Mouse (Mus musculus) lung, postnatal 4 days (tissue): Measurements from ENCODE around the gene Nat8f4.
"Not testable (repeated sequence)": the region's sequence is repeated elsewhere in the genome, so short reads cannot be mapped to it uniquely, and the experiment has no call there.

ENCODE experiments used
- DNase-seq, 2 experiments: peaks; one replicate each; pipeline ENCODE4 v3.0.0; 2021

The Nat8f4 gene

DNA sequence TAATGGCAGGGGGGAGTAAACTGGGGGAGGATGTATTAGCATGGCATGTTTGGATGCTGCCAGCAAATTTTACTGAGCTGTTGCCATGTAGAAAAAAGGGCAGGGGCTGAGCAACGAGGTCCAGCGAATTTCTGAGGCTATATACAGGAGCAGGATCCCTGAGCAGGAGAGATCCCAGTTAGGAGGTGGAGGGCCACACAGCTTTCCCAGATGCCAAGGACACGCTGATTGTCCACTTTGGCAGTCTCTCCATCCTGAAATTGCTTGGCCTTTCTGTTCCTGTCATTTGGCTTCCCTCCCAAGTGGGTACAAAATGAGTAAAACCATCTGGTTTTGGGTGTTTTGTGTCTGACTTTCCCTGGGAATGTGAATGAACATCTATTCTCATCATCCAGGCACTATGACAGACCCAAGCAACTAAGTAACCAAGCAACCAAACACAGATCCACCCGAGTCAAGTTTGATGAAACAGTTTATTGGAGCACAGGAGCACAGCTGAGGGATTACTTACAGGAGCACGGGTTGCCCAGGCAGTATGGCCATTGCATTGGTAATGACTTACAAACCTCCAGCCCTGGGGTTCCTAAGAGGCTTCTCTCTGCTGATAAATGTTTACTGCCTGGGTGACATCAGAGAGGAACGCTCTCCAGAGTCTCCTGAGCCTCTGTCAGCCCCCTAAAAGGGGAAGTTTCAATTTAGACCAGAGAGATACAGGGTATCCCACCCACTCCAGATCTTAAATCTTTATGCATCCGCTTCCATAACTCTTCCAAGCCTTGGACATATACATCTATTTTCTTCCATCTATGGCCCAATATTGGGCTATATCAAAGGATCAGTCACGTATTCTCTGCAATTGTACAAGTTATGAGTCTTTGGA, 5.8 kb downstream of the Nat8f4 start:
- DNase-seq, result not testable (repeated sequence)

DNA sequence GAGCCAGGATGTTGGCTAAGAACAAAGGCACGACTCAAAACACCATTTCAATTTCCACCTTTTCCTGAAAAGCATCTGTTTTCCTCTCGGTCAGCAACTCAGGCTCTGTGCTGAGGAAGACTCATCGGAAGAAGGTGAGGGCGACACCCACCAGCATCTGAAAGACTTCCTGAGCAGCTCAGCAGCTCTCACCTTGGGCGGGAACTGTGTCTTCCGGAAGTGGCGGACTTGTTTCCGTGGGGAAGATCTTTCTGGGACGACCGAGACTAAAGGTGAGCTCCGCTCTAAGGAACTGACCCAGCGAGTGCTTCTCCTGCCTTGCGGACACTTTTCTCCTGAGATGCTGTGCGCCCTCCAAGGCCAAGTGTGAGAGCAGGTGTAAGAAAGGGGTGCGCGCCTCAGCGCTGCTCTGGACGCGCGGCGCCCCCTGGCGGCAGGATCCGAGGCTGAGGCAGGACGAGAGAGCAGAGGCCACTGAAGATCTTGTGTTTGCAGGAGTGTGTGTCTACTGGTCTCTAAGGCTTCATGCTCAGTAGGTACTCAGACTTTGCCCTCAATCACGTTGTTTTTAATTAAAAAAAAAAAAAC, 9.5 kb downstream of the Nat8f4 start:
- not testable (repeated sequence) for DNase-seq

- no peak for DNase-seq
Measured at GRCm38 (mm10) chr6:85888961-85889360, 15.7 kb downstream of the Nat8f4 start.

DNA sequence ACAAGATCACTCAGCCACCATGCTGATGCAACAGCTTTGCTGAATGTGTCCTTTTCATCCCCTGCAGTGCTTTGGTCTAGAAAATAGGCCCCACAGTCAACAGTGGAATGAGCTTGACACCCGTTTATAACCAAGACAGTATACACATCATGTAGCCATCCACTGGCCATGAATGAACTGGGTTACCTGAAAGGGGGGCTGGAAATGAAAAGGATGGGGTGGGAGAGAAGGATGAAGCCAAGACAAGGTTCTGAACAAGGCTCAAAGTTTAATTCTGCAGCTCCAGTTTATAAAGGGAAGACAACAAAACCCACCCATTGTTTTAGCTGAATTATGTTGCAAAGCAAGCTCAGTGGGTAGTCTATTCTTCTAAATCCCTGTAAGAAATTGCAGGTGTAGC, 20.4 kb downstream of the Nat8f4 start:
- DNase-seq, result no peak

DNA sequence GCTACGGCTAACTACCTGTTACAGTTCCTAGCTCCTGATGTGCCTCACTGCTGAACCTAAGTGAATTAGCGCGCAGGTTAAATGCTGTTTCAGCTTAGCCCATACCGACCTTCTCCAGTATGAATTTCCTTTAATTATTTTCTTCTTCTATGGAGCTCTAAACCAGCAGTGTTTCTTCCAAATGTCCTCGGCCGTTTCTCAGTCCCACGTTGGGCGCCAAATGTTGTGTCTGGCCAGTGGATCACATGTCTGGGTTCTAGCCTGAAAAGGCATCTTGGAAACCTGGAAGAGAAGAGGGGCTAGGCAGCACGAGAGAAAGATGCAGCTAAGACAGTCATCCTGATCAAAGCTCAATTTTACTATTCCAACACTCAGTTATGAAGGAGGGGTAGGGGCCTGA, 21.4 kb downstream of the Nat8f4 start:
- not testable (repeated sequence) for DNase-seq

GRCm38 (mm10) chr6:85869006-85869405, 35.7 kb downstream of the Nat8f4 start, which contains the start of gene Nat8f2:
Nat8f2 (minus strand) TSS chr6:85869158.
- not testable (repeated sequence) for DNase-seq

GRCm38 (mm10) chr6:85867726-85868690, 36.7 kb downstream of the Nat8f4 start:
- DNase-seq, result no peak

DNA sequence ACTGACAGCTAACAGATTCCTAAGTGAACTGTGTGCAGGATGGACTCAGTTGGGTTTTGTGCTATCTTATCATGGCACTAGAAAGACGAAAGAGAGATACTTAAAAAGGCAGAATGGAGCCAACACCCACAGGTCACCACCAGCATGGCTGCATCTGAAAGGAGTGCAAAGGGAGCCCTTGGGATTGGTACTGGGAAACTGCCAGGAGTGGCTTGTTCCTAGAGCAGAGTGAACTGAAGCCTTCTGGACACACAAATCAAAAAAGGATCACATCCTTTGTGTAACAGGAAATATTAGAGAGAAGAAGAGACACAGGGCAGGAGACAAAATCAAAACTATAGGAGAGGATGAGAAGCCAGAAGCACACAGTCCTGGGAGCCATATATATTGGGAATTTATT, 37.7 kb downstream of the Nat8f4 start:
- DNase-seq, result not testable (repeated sequence)

DNA sequence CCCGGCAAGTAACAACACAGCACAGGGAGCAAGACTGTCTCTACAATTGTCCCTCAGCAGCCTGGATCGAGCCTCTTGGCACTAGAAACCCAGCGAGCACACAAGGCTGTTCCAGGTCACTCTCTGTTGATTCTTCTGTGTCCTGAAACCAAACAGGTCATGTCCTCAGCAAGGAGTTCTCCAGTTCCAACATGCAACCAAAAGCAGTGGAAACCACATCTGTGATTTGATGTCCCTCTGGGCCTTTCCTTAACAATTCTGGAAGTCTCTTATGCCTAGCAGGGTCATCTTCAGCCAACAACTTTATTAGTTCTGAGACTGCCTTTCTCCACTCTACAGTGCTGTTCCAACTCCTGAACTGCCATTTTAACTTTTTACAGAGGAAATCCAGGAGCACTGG, 38.5 kb downstream of the Nat8f4 start:
- DNase-seq, result not testable (repeated sequence)

- not testable (repeated sequence) for DNase-seq
Measured at GRCm38 (mm10) chr6:85864900-85865639, 39.6 kb downstream of the Nat8f4 start.

DNA sequence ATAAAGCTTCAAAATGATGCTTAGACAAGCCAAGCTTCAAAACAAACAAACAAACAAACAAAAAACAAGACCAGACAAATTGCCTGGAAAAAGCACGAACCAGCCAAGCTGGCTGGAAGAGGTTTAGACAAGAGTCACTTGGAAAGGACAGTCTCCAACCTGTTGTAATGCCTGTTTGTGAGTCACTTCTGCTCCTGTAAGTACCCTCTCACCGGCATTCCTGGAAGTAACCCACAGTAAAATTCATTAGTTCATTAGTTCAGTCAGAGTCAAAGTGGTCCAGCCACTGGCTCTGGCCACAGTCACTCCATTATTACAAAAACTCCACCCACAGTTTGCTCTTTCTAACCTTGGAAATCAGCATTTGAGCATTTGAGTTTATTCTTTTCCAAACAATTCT, 40.8 kb downstream of the Nat8f4 start:
- no peak for DNase-seq

DNA sequence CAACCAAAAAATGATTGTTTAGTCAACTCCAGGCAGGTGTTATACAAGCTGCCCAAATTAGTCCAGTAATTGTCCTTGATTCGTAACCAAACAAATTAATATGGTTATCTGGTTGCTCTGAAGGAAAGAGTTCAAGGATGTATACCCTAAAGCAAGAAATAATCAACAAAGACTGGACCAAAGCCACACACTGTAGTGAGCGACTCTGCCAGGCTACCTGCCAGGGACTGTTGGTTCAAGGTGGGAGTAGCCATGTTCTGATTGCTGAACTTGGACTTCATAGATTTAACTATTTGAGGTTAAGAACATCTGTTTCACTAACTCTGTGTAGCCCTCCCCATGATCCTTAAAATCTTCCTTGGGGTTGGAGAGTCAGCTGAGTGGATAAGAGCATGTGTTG, 41.5 kb downstream of the Nat8f4 start:
- no peak for DNase-seq

- no peak for DNase-seq
Measured at GRCm38 (mm10) chr6:85862565-85862964, 42.1 kb downstream of the Nat8f4 start.

DNA sequence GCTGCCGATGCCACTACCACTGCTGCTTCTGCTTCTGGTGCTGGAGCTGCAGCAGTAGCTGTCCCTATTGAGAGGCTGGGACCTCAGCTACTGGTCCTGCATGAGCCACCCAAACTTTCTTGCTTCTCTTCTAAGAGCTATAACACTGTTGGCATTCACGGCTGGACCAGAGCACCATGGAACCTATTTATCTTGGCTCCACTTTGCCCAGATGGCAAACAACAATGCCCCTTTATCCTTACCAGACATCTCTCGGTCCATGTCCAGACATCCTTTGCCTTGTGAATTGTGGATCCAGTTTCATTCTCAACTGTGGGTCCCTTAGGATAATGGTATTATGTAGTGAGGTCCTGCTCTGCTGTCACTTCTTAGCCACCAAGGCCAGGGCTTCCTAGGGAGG, 43.4 kb downstream of the Nat8f4 start:
- DNase-seq, result no peak

DNA sequence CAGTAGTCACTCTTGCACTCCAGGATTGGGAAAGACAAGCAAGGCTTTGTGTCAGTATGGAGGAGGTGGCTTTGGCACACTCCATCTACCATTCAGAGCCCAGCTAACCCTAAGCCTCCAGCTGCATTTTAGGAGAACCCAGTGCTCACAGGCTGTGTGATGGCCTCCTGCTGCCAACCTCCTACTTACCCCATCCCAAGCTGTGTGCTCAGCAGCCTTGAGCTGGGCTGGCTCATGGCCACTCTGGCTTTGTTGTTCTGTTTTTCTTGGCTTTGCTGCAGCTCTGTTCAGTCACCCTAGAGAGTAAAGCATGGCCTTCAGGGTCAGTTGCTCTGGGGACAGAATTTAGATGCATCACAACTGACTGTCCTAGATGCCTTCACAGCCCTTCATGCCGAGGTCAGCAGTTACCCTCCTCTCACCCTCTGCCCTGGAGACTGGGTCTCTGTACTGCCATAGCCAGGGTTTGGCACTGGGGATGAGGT, 48.4 kb downstream of the Nat8f4 start:
- peak; percentile 4 to 54 for DNase-seq

GRCm38 (mm10) chr6:85853481-85853880, 51.2 kb downstream of the Nat8f4 start:
- no peak for DNase-seq

DNA sequence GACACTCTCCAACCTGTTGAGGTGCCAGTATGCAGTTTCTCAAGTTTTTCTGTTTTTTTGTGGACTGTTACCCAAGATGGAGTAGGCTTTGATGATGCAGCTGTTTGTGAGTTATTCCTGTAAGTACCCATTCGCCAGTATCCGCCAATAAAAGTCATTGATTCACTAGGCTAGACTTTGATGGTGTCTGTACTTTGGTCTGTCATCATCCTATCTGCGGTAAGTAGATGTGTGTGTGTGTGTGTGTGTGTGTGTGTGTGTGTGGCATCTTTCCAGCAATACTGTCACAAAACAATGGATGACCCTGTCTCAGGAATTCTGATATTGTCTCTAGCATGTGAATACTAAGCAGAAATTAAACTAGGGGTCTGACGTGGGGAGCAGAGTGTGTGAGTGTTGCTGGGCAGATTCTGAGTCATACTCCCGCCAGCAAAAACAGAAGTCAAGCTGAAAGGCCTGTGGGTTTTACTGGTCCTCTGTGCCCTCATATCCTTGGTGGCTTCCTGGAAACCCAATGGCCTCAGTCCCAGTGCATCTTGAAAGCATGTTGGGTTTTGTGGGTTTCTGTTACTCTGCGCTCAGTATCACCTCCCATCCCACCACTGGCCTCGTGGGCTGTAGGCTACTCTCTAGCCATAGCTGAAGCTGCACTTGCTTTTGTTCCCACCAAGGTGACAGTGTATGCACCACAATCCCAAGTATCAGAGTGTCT, 53.5 kb downstream of the Nat8f4 start:
- DNase-seq, result no peak

GRCm38 (mm10) chr6:85849240-85849639, 55.4 kb downstream of the Nat8f4 start:
- DNase-seq, result no peak
